Mouse (Mus musculus): ENCODE results near the gene Cnr1.

Gene Cnr1

GRCm38 (mm10) chr4:33931347-33931746 is 7.0 kb downstream of the Cnr1 start:
- WGBS, result 83% methylated on average over 8 of the region's 8 CpGs

DNA sequence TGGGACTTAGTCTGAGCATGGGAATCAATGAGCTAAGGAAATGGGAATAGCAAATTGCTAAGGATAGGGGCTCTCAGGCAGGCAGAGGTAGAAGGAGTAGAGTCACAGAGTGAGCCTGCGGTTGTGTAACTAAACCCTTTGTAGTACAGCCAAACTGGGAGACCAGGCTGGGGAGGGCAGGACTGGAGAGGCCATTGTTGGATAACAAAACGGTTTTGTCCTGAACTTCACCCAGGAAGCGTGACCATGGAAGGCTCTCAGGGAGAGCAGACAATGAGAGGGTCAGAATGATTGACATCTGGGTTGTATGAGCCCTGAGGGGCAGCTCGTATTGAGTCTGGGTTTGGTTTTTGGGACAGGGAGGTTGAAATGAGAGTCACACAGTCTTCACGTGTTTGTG is 17.2 kb downstream of the Cnr1 start:
- 51% methylated on average over 5 of the region's 5 CpGs for WGBS

DNA sequence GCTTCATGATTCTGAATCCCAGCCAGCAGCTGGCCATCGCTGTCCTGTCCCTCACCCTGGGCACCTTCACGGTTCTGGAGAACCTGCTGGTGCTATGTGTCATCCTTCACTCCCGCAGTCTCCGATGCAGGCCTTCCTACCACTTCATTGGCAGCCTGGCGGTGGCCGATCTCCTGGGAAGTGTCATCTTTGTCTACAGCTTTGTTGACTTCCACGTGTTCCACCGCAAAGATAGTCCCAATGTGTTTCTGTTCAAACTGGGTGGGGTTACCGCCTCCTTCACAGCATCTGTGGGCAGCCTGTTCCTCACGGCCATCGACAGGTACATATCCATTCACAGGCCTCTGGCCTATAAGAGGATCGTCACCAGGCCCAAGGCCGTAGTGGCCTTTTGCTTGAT is 19.5 kb downstream of the Cnr1 start:
- WGBS, result 87% methylated on average over 13 of the region's 13 CpGs

- WGBS, result 80% methylated on average over 2 of the region's 2 CpGs
These were observed 21.3 kb downstream of the Cnr1 start for GRCm38 (mm10) chr4:33945742-33946141.

GRCm38 (mm10) chr4:33947584-33947983 is 23.2 kb downstream of the Cnr1 start:
- 84% methylated on average over 3 of the region's 3 CpGs for WGBS

- WGBS, result 85% methylated on average over 3 of the region's 3 CpGs
These were observed 33.0 kb downstream of the Cnr1 start for GRCm38 (mm10) chr4:33957398-33957797.

DNA sequence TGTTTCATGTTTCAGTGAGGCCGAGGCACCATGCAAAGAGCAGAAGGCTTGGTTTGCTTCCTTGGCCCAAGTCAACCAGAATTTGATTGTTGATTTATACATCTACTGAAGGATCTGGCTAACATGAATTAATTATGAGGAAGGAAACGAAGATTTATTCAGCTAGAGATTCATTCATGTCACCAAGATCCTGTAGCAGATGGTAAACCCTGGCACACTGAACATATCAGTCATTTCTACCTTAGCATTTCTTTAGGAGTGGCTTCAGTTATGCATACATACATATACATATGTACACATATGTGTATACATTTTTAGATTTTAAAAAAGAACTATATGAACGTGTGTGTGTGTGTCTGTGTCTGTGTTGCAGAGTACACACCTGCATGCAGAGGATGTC is 34.1 kb downstream of the Cnr1 start:
- WGBS, result 67% methylated on average over 3 of the region's 3 CpGs

- 70% methylated on average over 6 of the region's 6 CpGs for WGBS
These were observed 35.4 kb downstream of the Cnr1 start for GRCm38 (mm10) chr4:33959841-33960240.

GRCm38 (mm10) chr4:33970726-33971125 is 46.3 kb downstream of the Cnr1 start:
- 87% methylated on average over 3 of the region's 3 CpGs for WGBS

- WGBS, result 84% methylated on average over 5 of the region's 5 CpGs
These were observed 64.2 kb downstream of the Cnr1 start for GRCm38 (mm10) chr4:33988466-33989089.

DNA sequence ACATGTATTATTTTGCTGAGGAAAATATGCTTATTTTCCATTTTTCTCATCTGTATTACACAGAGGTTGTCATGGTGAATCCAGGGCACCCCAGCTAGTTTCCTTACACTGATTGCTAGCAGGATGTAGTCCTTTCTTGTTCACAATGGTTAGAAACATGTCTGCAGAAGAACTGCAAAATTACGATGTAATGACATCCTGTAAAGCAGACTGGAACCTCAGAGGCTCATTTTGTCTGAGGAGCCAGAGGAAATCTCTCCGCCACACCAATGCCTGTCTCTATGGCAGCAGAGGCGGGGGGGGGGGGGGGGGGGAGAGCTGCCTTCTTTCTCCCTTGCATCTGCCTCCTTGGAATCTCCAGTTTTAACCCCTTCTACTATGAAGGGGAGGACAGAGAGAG is 68.3 kb downstream of the Cnr1 start:
- WGBS, result 45% methylated on average over 3 of the region's 3 CpGs

Measured in cerebral cortex, adult 2 months (tissue).